Mouse (Mus musculus) megakaryocyte, adult 5-6 weeks (primary cell): ENCODE measurements around the gene Gimap5. TPM values are rescaled to one million over a fixed set of nuclear protein-coding genes. Genes with fewer than 3 reads are reported as not detected.

Experiments
- ATAC-seq: 2 replicates; pipeline ENCODE4 v1.8.0; 2016; ENCODE audit warnings: mild to moderate bottlenecking, inconsistent platforms; ENCODE audit not compliant: poor library complexity, severe bottlenecking
- total RNA-seq, 2 experiments: library from RNA; stranded (forward) in 1 of 2; stranded (reverse) in 1 of 2; fragments of 153-499, 151-499 nt in 1 of 2; fragments of 221-1000, 200-1000 nt in 1 of 2; gene quantifications; 2 replicates each; pipeline versions ENCODE4 v1.2.3 to v1.2.4; 2015 to 2017

Gimap5 gene
- total RNA-seq, 2 experiments from 2014 or later = 4.5 to 4.7 TPM

DNA sequence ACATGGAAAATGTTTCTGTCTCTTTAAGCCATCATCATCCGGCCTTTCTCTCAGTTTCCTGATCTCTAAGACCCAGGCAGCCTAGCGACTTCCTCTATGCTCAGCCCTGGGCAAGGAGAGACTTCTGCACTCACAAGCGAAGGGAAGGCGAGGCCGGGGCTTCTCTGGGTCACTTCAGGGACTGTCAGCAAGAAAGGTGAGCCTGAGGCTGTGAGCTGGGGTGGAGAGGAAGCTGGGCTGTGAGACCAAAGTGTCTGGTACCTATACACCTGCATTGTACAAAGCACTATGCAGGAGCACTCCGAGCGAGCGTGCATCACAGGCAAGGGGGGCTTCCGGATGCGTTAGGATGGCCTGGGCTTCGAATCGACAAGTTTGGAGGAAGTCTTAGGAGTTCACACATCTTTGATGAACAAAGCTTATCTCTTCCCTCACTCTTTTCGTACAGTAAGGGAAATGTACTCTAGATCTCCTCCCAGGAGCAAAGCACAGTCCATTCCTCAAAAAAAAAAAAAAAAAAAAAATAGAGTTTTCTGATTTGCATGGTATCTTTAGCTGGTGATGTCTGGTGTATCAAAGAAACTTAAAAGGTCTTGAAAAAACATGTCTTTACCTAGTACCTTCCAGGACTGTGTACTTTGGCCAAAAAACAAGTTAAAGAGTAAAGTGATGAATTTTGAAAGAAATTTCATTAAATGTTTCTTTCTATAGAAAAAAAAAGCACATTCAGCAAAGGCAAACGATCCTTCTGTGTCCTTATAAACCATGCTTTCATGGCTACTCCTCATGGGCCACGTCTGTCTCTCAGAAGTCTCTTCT is 6.8 kb upstream of the Gimap5 start, which contains the start of gene Gimap1:
Gimap1 (plus strand) TSS at position 94 of the 819 bp plus-strand sequence.
- ATAC-seq = peak; percentile 64

DNA sequence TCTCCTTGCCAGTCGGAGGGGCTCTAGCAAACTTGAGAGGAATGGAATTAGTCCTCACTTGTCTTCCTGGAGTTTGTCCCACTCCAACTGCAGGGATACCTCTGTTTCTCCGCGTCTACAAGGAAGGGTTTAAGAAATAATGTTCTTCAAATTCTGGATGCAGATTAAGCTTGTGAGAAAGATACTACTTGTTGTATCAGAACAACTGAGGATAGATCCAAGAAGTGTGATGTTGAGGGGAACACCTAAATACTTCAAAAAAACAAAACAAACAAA is 6.3 kb upstream of the Gimap5 start:
- no peak for ATAC-seq

DNA sequence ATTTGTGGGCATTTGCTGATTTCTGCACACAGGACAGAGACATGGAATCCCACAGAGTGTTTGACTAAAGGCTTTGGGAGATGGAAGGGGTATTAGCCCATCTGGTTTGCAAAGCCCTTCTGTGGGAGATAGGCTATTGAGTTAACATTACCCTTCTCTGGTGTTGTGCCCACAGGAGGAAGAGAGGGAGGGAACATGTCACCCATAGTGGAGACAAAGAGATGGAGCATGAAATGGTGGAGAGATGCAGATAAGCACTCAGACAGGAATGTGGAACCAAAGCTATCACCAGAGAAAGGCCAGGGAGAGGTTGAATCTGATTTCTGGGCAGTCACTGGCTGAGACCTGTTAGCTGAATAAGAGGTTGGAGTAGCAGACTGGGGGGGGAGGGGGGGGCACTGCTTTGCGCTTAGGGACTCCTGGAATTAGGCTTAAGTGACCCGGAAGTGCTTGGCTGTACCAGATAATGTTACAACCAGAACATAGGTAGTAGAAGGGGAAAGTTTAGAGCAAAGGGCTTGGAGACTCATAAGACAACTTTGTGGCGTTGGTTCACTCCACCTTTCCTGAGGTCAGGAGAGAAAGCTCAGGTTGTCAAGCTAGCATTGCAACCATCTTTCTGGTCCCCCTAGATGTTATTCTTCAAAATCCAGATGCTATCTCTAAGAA is 5.4 kb upstream of the Gimap5 start:
- no peak for ATAC-seq

DNA sequence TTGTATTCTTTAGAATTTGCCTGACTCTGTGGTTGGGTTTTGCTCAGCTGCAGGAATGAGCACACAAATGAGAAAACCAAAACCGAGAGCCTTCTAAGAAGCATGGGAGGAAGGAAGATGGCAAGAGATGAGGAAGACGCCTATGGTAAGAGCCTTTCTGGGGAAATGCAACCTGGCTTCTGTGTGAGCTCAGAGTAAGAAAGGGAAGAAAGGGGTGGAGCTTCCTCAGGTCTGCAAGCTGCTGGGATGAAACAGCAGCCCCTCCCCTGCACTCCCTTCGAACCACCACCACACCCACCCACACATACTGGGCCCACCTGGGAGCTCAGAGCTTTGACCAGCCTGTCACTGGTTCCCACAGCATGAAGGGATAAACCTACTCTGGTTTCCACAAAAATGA is 4.7 kb upstream of the Gimap5 start:
- no peak for ATAC-seq

DNA sequence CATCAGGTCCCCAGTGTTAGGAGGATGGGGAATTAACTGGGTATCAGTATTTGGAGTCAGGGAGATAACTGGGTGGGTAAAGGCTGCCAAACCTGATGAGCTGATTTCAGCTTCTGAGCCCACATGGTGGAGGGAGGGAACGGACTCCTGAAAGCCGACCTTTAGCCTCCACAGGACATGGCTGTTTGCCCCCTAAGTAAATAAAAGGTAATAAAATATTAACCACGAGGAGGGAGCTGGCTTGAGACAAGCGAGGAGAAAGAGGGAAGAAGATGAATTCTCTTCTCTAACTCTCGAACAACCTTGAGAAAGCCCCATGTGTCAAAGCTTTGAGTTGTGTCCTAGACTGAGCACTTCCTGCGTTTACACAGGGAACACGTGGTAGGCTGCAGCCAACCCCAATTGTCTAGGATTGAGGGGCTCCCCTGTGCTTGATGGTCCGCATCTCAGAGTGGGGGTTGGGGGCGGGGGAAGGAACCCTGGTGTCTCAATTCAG is 4.2 kb upstream of the Gimap5 start:
- ATAC-seq = no peak

DNA sequence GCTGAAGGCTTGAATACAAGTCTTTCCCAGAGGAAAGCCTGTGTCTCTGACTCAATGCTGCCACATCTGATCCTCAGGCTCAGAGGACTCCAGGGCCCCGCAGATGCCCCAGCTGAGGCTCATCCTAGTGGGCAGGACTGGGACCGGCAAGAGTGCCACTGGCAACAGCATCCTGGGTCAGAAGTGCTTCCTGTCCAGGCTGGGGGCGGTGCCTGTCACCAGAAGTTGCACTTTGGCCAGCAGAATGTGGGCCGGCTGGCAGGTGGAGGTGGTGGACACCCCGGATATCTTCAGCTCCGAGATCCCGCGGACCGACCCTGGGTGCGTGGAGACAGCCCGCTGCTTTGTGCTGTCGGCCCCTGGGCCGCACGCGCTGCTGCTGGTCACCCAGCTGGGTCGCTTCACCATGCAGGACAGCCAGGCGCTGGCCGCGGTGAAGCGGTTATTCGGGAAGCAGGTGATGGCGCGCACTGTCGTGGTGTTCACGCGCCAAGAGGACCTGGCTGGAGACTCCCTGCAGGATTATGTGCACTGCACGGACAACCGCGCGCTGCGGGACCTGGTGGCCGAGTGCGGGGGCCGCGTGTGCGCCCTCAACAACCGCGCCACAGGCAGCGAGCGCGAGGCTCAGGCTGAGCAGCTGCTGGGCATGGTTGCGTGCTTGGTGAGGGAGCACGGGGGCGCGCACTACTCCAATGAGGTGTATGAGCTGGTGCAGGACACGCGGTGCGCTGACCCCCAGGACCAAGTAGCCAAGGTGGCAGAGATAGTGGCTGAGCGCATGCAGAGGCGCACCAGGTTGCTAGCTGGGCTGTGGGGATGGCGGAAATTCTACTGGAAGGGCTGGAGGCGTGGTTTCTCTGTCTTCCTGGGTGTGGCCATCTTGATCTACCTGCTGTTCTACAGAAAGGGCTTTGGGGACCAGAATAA is 3.3 kb upstream of the Gimap5 start:
- ATAC-seq = no peak

DNA sequence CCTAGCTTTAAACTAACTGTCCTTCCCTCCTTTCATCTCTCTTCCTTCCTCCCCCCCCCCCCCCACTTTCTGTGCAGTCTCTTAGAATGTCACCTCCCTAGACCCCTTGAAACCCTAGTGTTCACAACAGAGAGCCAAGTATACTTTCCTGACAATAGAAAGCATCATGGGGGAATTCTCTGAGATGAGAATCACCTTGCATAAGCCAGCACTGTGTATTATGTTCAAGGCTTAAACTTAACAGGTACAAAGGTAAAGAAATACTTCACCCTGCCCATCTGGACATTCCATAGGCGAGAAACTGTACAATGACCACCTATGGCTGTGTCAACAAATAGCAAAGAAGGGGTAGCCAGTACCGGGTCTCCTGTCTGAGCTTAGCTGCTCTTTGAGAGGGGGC is 507 bp upstream of the Gimap5 start:
- no peak for ATAC-seq

DNA sequence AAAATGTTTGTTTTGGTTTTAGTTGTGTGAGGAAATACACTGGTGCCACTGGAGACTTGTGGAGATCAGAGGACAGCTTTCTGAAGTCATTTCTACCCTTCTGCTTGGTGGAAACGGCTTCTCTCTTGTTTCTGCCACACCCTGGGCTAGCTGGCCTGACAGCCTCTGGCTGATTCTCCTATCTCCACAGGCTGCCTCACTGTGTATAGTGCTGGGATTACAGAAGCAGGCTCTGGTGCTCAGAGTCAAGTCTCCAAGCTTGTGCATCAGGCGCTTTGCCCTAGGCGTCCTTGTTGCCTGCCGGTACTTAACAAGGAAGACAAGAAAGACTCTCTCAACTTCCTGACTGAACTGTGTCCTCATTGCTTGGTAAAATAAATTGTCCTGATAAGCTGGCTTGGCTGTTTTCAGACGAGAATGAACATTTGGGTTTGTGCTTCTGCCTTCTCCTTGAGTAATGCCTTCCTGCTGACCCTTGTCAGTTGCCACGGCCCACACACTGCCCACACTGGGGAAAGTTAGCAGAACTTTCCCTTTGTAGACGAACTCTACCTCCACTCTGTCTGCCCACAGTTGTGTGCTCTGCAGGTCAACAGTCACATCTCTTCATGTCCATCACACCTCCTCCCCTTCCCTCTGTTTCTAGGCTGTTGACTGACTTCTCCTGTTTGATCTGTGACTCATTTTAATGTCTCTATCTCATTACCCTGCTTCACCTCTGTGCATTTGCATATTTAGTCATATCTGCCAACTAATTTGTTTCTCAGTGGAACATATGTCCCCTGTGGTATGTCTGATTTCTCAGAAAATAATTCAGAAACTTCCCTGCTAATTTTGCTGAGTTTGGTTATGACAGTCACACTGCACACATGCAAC is 1.3 kb downstream of the Gimap5 start:
- ATAC-seq = peak; percentile 19

DNA sequence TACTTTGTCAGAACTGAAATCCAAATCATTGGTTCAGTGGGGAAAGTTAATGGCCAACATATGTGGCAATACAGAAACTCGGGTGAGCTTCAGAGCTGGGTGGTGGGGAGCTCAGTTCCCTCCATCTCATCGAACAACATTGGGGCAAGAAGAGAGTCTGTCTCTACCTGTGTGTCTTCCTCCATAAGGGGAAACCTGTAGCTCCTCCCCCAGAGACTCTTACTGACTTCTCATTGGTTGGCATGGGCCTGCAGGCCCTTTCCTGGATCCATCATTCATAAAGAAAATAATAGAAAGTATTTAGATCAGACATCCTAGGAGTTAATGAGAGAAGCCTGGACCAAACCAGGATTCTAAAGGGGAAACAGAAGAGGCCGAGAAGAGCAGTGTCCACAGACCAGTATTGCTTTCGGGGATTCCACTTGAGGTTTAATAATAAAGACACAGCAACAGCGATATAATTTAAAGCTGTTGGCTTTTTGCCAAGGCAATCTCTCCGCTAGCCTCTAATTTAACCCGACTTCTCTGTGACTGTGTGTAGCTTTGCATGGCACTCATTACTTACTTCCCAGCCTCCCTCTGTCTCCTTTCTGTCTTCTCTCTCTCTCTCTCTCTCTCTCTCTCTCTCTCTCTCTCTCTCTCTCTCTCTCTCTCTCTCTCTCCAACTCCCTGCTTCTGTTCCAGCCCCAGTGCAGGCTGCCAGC is 17.7 kb downstream of the Gimap5 start:
- no peak for ATAC-seq

DNA sequence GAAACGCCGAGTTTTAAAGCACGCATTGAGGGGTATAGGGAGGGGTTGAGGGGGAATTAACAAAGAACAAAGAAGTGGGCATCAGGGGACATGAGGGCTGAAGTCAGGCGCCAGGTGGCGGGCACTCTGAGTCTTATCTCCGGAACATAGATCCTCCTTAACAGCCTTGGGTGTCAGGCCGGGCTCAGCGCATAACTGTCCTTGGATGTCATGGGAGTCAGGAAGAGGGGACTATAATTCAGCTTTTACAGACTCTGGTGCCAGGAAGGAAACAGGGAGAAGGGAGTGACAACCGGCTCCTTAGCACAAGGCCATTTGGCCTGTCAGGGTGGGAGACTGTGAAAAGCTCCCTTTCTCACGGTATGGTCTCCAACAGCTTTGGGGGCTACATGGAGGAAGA is 18.5 kb downstream of the Gimap5 start:
- ATAC-seq = no peak

DNA sequence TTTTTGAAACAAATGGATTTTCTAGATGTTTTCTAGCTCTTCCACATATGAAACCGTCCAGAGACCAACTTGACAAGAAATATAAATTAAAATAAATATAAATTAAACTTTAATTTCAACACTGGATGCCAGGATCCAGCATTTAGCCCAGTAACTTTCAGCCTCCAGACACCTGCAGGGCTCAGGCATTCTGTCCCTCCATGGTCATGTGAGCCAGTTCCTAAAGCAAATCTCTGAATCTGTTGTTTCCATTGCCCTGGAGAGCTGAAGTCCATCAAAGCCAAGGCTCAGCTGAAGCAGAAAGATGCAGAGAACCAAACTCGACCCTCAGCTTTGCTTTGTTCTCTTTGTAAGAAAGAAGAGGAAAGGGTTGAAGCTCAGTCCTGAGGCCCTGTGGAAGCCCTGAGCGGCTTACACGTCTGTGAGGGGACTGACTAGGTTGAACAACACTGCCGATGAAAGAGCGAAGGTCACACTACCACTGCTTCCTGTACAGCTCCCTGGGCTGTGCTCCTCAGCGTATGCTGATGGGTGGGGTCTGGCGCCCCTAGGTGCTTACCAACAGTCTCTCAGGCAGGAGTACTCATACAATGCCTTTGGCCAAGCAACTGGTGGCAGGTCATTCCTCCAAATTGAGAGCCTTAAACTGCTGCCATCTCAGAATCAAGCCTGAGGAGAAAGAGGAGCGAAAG is 22.3 kb downstream of the Gimap5 start:
- peak; percentile 39 for ATAC-seq

DNA sequence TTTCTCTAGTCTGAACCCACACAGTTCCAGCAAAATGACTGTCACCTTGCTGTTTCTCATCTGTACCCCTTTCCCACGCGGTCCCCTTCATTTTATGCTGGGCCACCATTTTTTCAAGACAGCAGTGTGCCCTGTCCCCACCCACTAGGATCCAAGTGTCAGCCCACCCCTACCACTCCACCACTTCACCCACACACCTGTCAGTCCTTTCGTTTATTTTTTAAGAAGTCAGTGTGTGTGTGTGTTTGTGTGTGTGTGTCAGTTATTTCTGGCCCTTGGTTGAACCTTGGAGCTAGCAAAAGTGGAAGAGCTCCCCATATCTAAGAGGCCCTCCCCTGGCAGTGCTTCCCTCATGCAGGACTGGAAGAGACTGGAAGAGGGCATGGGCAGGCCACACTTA is 22.9 kb downstream of the Gimap5 start:
- ATAC-seq = no peak

DNA sequence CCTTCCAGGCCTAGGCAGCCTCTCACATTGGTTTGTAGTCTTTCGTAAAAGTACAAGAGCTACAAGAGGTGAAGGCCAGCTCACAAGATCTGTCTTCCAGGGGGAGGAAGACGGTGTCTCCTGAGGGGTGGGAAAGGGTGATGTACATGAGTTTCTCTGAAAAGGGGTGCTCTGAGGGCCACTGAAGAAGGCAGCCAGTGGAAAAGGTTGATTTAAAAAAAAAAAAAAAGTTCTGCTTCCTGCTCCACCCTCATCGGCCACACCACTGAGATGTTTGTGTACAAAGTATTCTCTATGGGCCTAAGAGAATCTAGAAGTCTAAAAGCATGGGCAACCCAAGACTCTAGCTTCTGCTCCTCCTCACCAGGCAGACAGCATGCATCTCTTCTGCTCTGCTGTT is 24.7 kb downstream of the Gimap5 start, which contains the start of gene Gimap3:
Gimap3 (minus strand) TSS at position 156 of the 400 bp plus-strand sequence.
- ATAC-seq = no peak

DNA sequence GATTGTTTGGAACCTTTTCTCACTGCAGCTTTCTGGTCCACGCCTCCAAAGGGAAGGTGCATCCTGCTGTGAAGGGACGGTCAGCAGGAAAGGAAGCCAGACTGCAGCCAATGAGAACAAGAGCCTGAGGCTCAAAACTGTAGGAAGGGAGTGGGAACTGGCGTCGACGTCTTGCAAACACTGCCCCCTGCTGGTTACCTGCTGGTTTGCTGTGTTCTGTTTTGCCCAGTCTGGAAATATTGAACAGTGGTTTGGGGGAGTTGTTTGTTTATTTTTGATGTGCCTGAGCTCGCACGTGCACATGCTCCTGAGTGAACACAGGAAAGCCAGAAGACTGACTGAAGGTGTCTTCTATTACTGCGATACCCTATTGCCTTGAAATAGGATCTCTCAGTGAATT is 26.0 kb downstream of the Gimap5 start:
- ATAC-seq = peak; percentile 77

DNA sequence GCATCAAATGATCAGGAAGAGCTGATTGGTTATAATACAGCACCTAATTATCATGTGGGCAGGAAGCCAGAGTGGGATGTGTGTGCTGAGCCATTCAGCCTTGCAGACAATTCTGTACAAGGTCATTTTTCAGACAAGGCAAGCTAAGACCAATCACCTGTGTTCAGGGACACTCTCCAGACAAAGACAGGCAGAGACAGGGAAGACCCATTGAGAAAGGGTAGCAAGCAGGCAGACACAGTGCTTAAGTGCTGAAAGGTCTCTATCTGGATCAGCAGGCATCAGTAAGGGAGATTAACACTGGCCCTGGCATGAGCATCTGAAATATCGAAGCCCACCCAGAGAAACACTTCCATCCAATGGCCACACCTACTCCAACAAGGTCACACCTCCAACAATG is 38.4 kb downstream of the Gimap5 start:
- ATAC-seq = no peak

DNA sequence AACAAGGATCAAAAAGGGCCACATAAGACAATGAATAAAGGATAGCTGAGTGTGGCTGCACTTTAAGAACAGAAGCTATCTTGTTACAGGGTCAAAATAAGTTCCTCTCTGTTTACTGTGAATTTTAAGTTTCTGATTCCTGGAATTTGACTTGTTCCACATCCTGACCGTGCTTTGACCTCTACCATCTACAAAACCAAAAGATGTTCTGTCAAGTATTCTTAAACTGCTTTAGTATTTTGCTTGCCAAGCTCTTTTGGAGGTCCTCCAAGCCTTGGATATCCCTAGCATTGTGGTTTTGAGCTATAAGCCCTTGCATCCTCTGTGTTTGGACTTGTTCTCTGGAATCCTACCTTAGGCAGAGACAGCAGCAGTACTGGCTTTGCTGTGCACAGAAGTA is 39.2 kb downstream of the Gimap5 start:
- ATAC-seq = no peak

DNA sequence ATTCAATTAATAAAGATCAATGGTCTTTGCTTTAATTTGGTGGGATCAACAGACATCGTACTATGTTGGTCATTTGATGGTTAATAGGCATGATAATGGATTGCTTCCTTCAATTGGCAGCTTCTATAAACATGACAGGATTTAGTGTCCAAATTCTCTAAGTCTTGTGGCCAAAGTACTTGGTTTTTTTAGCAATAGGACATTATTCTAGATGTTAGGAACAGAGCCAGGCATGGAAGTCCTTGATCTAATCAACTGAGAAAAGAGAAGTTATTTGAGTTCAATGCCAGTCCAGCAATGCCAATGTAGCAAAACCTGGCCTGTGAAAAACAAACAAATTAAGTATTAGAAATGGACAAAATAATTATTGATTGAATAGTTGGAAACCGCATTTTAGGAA is 39.6 kb downstream of the Gimap5 start:
- no peak for ATAC-seq

DNA sequence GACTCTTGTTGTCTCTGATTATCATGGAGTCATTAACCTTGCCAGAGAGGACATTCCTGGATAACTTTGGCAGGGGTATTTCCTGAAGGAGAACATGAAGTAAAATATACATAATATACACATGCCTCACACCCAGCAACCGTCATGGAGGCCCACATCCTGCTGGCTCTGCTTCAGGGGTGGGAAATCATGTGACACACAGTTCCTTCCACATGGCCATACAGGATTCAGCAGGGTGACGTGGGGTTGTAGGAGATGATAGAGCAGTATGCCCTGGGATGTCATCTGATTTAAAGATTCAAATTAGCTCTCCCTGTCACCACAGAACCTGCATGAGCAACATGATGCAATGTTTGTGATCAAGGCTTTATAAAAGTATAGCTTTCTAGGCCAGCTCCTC is 41.9 kb downstream of the Gimap5 start:
- ATAC-seq = no peak

DNA sequence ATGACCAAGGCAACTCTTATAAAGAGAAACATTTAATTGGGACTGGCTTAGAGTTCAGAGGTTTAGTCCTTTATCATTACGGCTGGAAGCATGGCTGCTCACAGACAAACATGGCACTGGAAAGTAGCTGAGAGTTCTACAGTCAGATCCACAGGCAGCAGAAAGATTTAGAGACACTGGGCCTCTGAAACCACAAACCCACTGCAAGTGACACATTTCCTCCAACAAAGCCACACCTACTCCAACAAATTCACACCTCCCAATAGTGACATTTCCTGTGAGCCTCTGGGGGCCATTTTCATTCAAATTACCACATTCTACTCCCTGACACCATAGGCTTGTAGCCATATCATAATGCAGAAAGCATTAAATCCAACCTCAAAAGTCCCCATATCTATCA is 55.9 kb downstream of the Gimap5 start:
- ATAC-seq = peak; percentile 63; the same call in 1 of the 2 replicates
